Mouse (Mus musculus) intestine, postnatal 0 days (tissue): ENCODE data around the gene Tead4. TPM values are rescaled to one million over a fixed set of nuclear protein-coding genes. Genes with fewer than 3 reads are reported as not detected.

Source experiments
- ATAC-seq: fragments of 200-750 bp; cut with Nextera tagmentation; 2 replicates; pipeline ENCODE4 v1.8.0; 2017; ENCODE audit warnings: mild to moderate bottlenecking, moderate TSS enrichment, moderate library complexity
- H3K27ac ChIP-seq: fragments of 300-500 bp; sonication (generic); 2 replicates; pipeline ENCODE4 v1.5.1; 2014; ENCODE audit warnings: mild to moderate bottlenecking, low read depth, low read length, moderate library complexity
- H3K27me3 ChIP-seq: fragments of 300-500 bp; sonication (generic); replicated peaks from 2 replicates; pipeline ENCODE4 v1.6.1; 2014; ENCODE audit warnings: low read length, mixed read lengths; ENCODE audit not compliant: control insufficient read depth, insufficient read depth
- H3K36me3 ChIP-seq: fragments of 300-500 bp; sonication (generic); 2 replicates; pipeline ENCODE4 v1.6.1; 2014; ENCODE audit warnings: mild to moderate bottlenecking, moderate library complexity; ENCODE audit not compliant: control insufficient read depth, insufficient read depth
- H3K4me1 ChIP-seq: fragments of 300-500 bp; sonication (generic); replicated peaks from 2 replicates; pipeline ENCODE4 v1.6.1; 2014; ENCODE audit warnings: antibody characterized with exemption, low read length, mixed read lengths; ENCODE audit not compliant: control insufficient read depth, insufficient read depth
- H3K4me2 ChIP-seq: fragments of 300-500 bp; sonication (generic); replicated peaks from 2 replicates; pipeline ENCODE4 v1.6.1; 2014; ENCODE audit warnings: low read depth, mild to moderate bottlenecking, moderate library complexity
- H3K4me3 ChIP-seq: fragments of 300-500 bp; sonication (generic); 2 replicates; pipeline ENCODE4 v1.5.1; 2014; ENCODE audit warnings: low read depth, low read length
- H3K9ac ChIP-seq: fragments of 300-500 bp; sonication (generic); 2 replicates; pipeline ENCODE4 v1.6.1; 2014; ENCODE audit warnings: mild to moderate bottlenecking, low read depth, low read length
- H3K9me3 ChIP-seq: fragments of 300-500 bp; sonication (generic); 2 replicates; pipeline ENCODE4 v1.6.1; 2016; ENCODE audit warnings: mixed run types; ENCODE audit not compliant: control insufficient read depth
- CTCF ChIP-seq: sonication (generic); IDR thresholded peaks from 2 replicates; pipeline ENCODE4 v1.5.1; 2016; ENCODE audit warnings: low read depth, mild to moderate bottlenecking, control low read depth, antibody characterized with exemption, moderate library complexity
- WGBS: fragments of 180-500 bp; shearing (Covaris S2); extraction: QIAGEN DNeasy Blood & Tissue Kit; methylation state at CpG from one replicate; pipeline ENCODE4 v1.1.7; 2014; 5-methylcytosine and 5-hydroxymethylcytosine counted together
- polyA plus RNA-seq: library from polyadenylated mRNA; unstranded; fragments of >200 nt; fragmentation: Nextera tagmentation; extraction: Ambion mirVana; gene quantifications from 2 replicates; pipeline ENCODE4 v1.2.1, GENCODE M21; 2015

The Tead4 gene
- polyA plus RNA-seq, 1 experiment from 2014 or later = 1.5 TPM

DNA sequence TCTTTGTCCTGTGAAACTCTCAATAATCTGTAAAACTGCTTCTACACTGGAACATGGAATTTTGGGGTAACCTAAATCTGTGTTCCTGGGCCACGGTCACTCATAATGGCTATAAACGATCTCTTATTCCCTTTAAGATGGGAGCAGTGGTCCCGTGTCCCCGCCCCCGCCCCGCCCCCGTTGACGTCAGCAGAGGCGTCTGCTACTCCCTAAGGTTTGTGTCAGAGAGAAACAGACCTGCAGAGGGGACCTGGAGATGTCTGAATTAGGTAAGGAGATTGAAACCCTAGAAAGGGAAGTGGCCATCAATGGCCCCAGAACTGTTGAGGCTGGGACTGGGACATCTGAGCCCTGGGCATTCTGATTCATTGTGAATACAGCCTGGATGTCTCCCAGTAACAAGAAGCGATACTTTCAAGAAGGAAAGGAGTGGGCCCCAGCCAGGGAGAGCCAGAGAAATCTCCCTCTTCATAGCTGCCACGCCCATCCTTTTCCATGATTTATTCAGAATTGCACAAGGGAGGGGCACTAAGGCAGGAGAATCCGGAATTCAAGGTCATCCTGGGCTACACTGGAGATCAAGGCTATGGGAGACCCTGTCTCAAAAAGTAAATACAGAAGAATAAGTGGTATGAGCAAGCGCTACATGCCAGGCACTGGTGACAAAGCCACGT, 20.0 kb downstream of the Tead4 start:
- 33% methylated on average over 14 of the region's 14 CpGs for WGBS
- Histone ChIP-seq H3K4me2 (0 out of 2 replicates have a peak overlapping the region, but pooled peaks have one; percentile 32), H3K4me3 (no peak overlapping the region), H3K36me3 (no peaks in the 10 kb centered on the region), H3K9me3 (no peaks in the 10 kb centered on the region), H3K27ac (no peak overlapping the region), H3K9ac (no peak overlapping the region), H3K4me1 (0 out of 2 replicates have a peak, but pooled peaks cover 2% of the 10 kb centered on the region), H3K27me3 (no peaks in the 10 kb centered on the region)
- no peak for ATAC-seq
- TF ChIP-seq CTCF = no peak

- 50% methylated on average over 5 of the region's 5 CpGs for WGBS
- Histone ChIP-seq H3K27me3 (no peaks in the 10 kb centered on the region), H3K4me2 (no peak overlapping the region), H3K9ac (no peak overlapping the region), H3K4me1 (no peaks in the 10 kb centered on the region), H3K36me3 (no peaks in the 10 kb centered on the region), H3K4me3 (no peak overlapping the region), H3K9me3 (no peaks in the 10 kb centered on the region), H3K27ac (no peak overlapping the region)
- no peak for ATAC-seq
- TF ChIP-seq CTCF = no peak
Measured at GRCm38 (mm10) chr6:128279608-128280007, 21.0 kb downstream of the Tead4 start.

GRCm38 (mm10) chr6:128279099-128279498, 21.5 kb downstream of the Tead4 start:
- no peaks in the 10 kb centered on the region for H3K9me3 ChIP-seq
- no peak overlapping the region for H3K4me3 ChIP-seq
- 58% methylated on average over 4 of the region's 4 CpGs for WGBS
- ATAC-seq = no peak
- H3K27ac ChIP-seq = peak overlapping the region; percentile 91; the same call in 1 of the 2 replicates
- no peak overlapping the region for H3K9ac ChIP-seq
- no peaks in the 10 kb centered on the region for H3K36me3 ChIP-seq
- no peak overlapping the region for H3K4me2 ChIP-seq
- no peaks in the 10 kb centered on the region for H3K4me1 ChIP-seq
- no peak for TF ChIP-seq CTCF
- no peaks in the 10 kb centered on the region for H3K27me3 ChIP-seq

DNA sequence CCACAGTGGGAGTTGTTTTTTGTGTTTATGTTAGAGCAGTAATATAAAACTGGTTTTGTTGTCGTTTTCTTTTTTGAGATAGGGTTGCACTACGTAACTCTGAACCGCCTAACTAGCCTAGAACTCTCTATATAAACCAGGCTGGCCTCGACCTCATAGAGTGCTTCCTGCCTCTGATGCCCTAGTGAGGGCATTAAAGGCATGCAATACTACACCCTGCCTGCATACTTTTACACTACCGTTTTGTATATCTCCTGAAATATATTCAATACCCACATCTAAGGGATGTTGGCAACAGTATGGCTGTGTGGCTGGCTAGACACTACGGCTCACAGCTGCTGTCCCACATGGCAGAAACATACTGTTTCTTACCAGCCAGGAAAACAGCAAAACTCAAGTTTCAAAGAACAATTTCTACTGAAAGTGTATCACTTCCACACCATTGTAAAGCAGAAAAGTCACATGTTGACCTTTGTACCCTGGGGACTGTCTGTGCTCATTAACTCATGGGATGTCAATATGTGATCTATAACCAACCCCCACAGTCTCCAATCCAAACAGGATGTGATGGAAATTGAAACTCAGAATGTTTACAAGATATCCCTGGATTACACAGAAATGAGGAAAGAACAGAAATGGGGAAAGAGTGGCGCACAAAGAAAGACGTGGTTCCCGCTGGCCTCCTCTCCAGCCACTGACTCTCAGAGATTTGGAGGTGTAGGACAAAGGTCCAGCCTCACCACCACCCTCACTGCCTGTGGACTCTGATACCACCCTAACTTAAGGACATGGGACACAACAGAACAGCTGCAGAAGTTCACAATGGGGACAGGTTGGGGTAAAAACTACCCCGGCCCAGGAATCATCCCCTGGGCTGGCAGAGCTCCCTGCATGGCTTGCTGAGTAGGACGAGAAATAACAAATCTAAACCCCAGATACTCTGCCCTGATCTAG, 23.2 kb downstream of the Tead4 start:
- H3K4me1 ChIP-seq = no peaks in the 10 kb centered on the region
- no peak overlapping the region; the same call in 1 of the 2 replicates for H3K4me2 ChIP-seq
- no peak; the same call in 1 of the 2 replicates for TF ChIP-seq CTCF
- no peak overlapping the region for H3K4me3 ChIP-seq
- peak; percentile 80 for ATAC-seq
- H3K27me3 ChIP-seq = no peaks in the 10 kb centered on the region
- no peaks in the 10 kb centered on the region for H3K9me3 ChIP-seq
- WGBS = 51% methylated on average over 11 of the region's 11 CpGs
- no peak overlapping the region for H3K9ac ChIP-seq
- peak overlapping the region; percentile 91 for H3K27ac ChIP-seq
- H3K36me3 ChIP-seq = no peaks in the 10 kb centered on the region

- no peaks in the 10 kb centered on the region for H3K9me3 ChIP-seq
- no peak for ATAC-seq
- peak overlapping the region; percentile 91; the same call in 1 of the 2 replicates for H3K27ac ChIP-seq
- no peaks in the 10 kb centered on the region for H3K27me3 ChIP-seq
- H3K4me1 ChIP-seq = no peaks in the 10 kb centered on the region
- no peak overlapping the region for H3K9ac ChIP-seq
- no peaks in the 10 kb centered on the region for H3K36me3 ChIP-seq
- no peak overlapping the region for H3K4me3 ChIP-seq
- no peak for TF ChIP-seq CTCF
- no peak overlapping the region for H3K4me2 ChIP-seq
- 84% methylated on average over 6 of the region's 6 CpGs for WGBS
Measured at GRCm38 (mm10) chr6:128276349-128276748, 24.3 kb downstream of the Tead4 start.

DNA sequence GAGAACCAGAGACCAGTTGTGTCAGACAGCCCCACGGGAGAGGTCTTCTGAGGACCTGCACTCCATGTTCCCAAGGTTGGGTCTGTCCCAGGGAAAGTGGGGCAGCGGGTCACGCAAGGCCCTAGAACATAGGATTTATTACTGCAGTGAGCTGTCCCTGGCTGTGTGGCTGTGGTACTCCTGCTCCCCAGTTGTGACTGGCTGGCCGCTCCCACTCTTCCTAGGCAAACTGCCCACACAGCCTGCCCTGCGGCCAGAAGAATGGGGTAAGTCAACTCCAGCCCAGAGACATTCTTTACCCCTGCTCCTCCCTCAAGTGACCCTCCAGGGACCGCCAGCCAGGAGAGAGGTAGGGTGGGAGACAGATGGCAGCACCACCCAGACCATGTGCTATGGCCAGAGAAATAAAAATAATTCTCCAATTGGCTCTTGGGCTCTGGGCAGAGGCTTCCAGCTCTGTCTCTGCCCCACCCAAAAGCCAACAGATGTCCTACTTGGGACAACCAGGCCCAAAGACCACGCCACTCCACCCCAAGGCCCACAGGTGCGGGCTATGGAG, 25.0 kb downstream of the Tead4 start:
- H3K4me1 ChIP-seq = no peaks in the 10 kb centered on the region
- no peak overlapping the region for H3K4me2 ChIP-seq
- no peaks in the 10 kb centered on the region for H3K9me3 ChIP-seq
- TF ChIP-seq CTCF = no peak
- H3K27ac ChIP-seq = peak overlapping the region; percentile 46; the same call in 1 of the 2 replicates
- H3K27me3 ChIP-seq = no peaks in the 10 kb centered on the region
- no peak overlapping the region for H3K4me3 ChIP-seq
- no peak for ATAC-seq
- WGBS = 73% methylated on average over 8 of the region's 8 CpGs
- H3K36me3 ChIP-seq = no peaks in the 10 kb centered on the region
- H3K9ac ChIP-seq = no peak overlapping the region
